Comparison of ENCODE assay signal across 22 mouse cellular contexts in genomic region chr1:131481391-131481790, GRCm38 (mm10). TPM values are rescaled to one million over a fixed set of nuclear protein-coding genes. Genes with fewer than 3 reads are reported as not detected.
DNase-seq lines count a peak whose midpoint lies in the region; ATAC-seq lines count a peak whose summit lies in the region.
"Had no signal": no experiment of that assay in that cellular context is flagged by ENCODE, and none has a peak within 500 bp of the region (broad histone marks: within the 10 kb centered on the region; RNA-seq: fewer than 3 reads in every experiment).

No protein-coding gene starts in this region.

- DNase-seq in MEL-GATA-1-ER (ENCODE audit: extremely low read depth, low read depth), result peak; percentile 80
- DNase-seq in liver, embryonic 11.5 days (ENCODE audit: low spot score), result no peak
- DNase-seq in kidney, adult 11 months, result no peak
- no peak for DNase-seq in adrenal gland, postnatal 10 days
- DNase-seq: adrenal gland, adult 2 months; adrenal gland, postnatal 36 days; cerebellum, adult 11 months; cerebellum, adult 9-10 months; cerebellum, postnatal 25 days; gastrocnemius, adult 2 months; gastrocnemius, postnatal 25 days; heart, adult 11 months; heart, postnatal 10 days; heart, postnatal 4 days had no signal

- H3K9ac ChIP-seq in heart, embryonic 12.5 days, result no peak overlapping the region
- no peak overlapping the region for H3K9ac ChIP-seq in liver, embryonic 11.5 days (ENCODE audit: low read depth, low read length)
- H3K9ac ChIP-seq: forebrain, embryonic 13.5 days; hindbrain, embryonic 13.5 days; intestine, embryonic 15.5 days had no signal

- H3K27ac ChIP-seq in heart, embryonic 12.5 days (ENCODE audit: poor library complexity, severe bottlenecking), result no peak overlapping the region
- H3K27ac ChIP-seq in liver, embryonic 11.5 days (ENCODE audit: low read depth, low read length), result no peak overlapping the region
- H3K27ac ChIP-seq: embryonic facial prominence, embryonic 10.5 days; forebrain, embryonic 13.5 days; gastrocnemius, adult 2 months; hindbrain, embryonic 13.5 days; intestine, embryonic 15.5 days had no signal

- peaks cover 23% of the 10 kb centered on the region for H3K4me1 ChIP-seq in heart, embryonic 12.5 days (replicated peaks)
- no peaks in the 10 kb centered on the region for H3K4me1 ChIP-seq in liver, embryonic 11.5 days (replicated peaks; ENCODE audit: control insufficient read depth, insufficient read depth, low read length)
- H3K4me1 ChIP-seq: hindbrain, embryonic 13.5 days; intestine, embryonic 15.5 days had no signal

- H3K27me3 ChIP-seq in heart, embryonic 12.5 days (replicated peaks), result no peaks in the 10 kb centered on the region
- H3K27me3 ChIP-seq in liver, embryonic 11.5 days (replicated peaks; ENCODE audit: control insufficient read depth, insufficient read depth, low read length), result no peaks in the 10 kb centered on the region
- H3K27me3 ChIP-seq: forebrain, embryonic 13.5 days; hindbrain, embryonic 13.5 days; intestine, embryonic 15.5 days had no signal

- no peak overlapping the region for H3K4me3 ChIP-seq in heart, embryonic 12.5 days
- H3K4me3 ChIP-seq in liver, embryonic 11.5 days (ENCODE audit: low read depth, low read length), result no peak overlapping the region
- H3K4me3 ChIP-seq: embryonic facial prominence, embryonic 10.5 days; forebrain, embryonic 13.5 days; gastrocnemius, adult 2 months; hindbrain, embryonic 13.5 days; intestine, embryonic 15.5 days had no signal

- no peak overlapping the region for H3K4me2 ChIP-seq in heart, embryonic 12.5 days
- H3K4me2 ChIP-seq in liver, embryonic 11.5 days, result no peak overlapping the region
- H3K4me2 ChIP-seq: forebrain, embryonic 13.5 days; hindbrain, embryonic 13.5 days; intestine, embryonic 15.5 days had no signal

- H3K9me3 ChIP-seq in heart, embryonic 12.5 days (replicated peaks), result peaks cover 5% of the 10 kb centered on the region; the same call in 1 of the 2 replicates
- H3K9me3 ChIP-seq in liver, embryonic 11.5 days (ENCODE audit: control insufficient read depth, low read length), result no peaks in the 10 kb centered on the region
- H3K9me3 ChIP-seq: hindbrain, embryonic 13.5 days; intestine, embryonic 15.5 days had no signal

- H3K36me3 ChIP-seq in heart, embryonic 12.5 days, result peaks cover 4% of the 10 kb centered on the region; the same call in 1 of the 2 replicates
- H3K36me3 ChIP-seq in liver, embryonic 11.5 days (ENCODE audit: control insufficient read depth, insufficient read depth, low read length), result no peaks in the 10 kb centered on the region
- H3K36me3 ChIP-seq: hindbrain, embryonic 13.5 days; intestine, embryonic 15.5 days had no signal

- ATAC-seq in hematopoietic stem cell, adult 5-6 weeks (replicated peaks in 1 of 2; ENCODE audit: insufficient read depth in 1 of 2, low FRiP score in 2 of 2, low TSS enrichment in 1 of 2, low read depth in 1 of 2, poor library complexity in 2 of 2, severe bottlenecking in 2 of 2), result peak; percentile 53 to 56; a peak in 3 of 4 replicates
- ATAC-seq in monocyte, adult 5-6 weeks (replicated peaks; ENCODE audit: insufficient number of reproducible peaks, low FRiP score, low TSS enrichment, poor library complexity, severe bottlenecking), result 0 out of 2 replicates have a peak, but pooled peaks have one; percentile 35
- no peak for ATAC-seq in heart, embryonic 12.5 days (ENCODE audit: insufficient number of reproducible peaks, low FRiP score)
- ATAC-seq in liver, embryonic 11.5 days (replicated peaks; ENCODE audit: low FRiP score), result no peak
- ATAC-seq: CD4-positive, CD25-positive, alpha-beta regulatory T cell, adult 4 months; forebrain, embryonic 13.5 days; intestine, embryonic 15.5 days had no signal

RNA-seq across cellular contexts. Expression of gene Srgap2, which starts 45.8 kb away (rescaled TPM):
- total RNA-seq in hematopoietic stem cell, adult 5-6 weeks (2017), result 15.6 and 18.3 TPM in 2 replicates
- 13.8 to 37.1 TPM (median 27.7 TPM) in 3 replicates for total RNA-seq in monocyte, adult 5-6 weeks (2017)
- polyA plus RNA-seq in heart, embryonic 12.5 days (2016; fragmentation: Nextera tagmentation; extraction: Ambion mirVana), result 18.6 and 24.3 TPM in 2 replicates
- 16.1 and 17.3 TPM in 2 replicates for polyA plus RNA-seq in liver, embryonic 11.5 days (2014; fragmentation: Nextera tagmentation; extraction: Ambion mirVana)
- total RNA-seq in adrenal gland, postnatal 10 days (2021), result 10 to 100 TPM; 27.1 to 35.8 TPM

RNA-seq across cellular contexts. Expression of gene Fam72a, which starts 46.3 kb away (rescaled TPM):
- total RNA-seq in hematopoietic stem cell, adult 5-6 weeks (2017), result 2.0 and 3.1 TPM in 2 replicates
- 0.48 to 0.87 TPM (median 0.75 TPM) in 3 replicates for total RNA-seq in monocyte, adult 5-6 weeks (2017)
- 3.2 and 3.4 TPM in 2 replicates for polyA plus RNA-seq in heart, embryonic 12.5 days (2016; fragmentation: Nextera tagmentation; extraction: Ambion mirVana)
- polyA plus RNA-seq in liver, embryonic 11.5 days (2014; fragmentation: Nextera tagmentation; extraction: Ambion mirVana), result 4.8 and 4.9 TPM in 2 replicates
- 1 to 10 TPM; 1.5 to 1.7 TPM for total RNA-seq in adrenal gland, postnatal 10 days (2021)

Comparison
In these comparisons a context has a peak if more than half of its experiments do, and no peak if none do; other contexts are left out.
1. ATAC-seq: peak in hematopoietic stem cell, adult 5-6 weeks (2 of 2) and monocyte, adult 5-6 weeks (single experiment); none in heart, embryonic 12.5 days (single experiment) and liver, embryonic 11.5 days (single experiment).